Mouse (Mus musculus) myocyte (in vitro differentiated cells): ENCODE results near the gene Agap2. TPM values are rescaled to one million over a fixed set of nuclear protein-coding genes. Genes with fewer than 3 reads are reported as not detected.

Experiments
- H3K27me3 ChIP-seq: one replicate; pipeline ENCODE4 v1.6.1; 2011; ENCODE audit not compliant: control insufficient read depth, insufficient read depth, insufficient read length
- H3K36me3 ChIP-seq: one replicate; pipeline ENCODE4 v1.6.1; 2011; ENCODE audit not compliant: control insufficient read depth, insufficient read depth
- H3K4me2 ChIP-seq: one replicate; pipeline ENCODE4 v1.6.1; 2011; ENCODE audit warnings: low read depth, control low read depth
- H3K4me3 ChIP-seq: one replicate; pipeline ENCODE4 v1.5.1; 2011; ENCODE audit warnings: mild to moderate bottlenecking, control low read depth, moderate library complexity
- H3K79me2 ChIP-seq: one replicate; pipeline ENCODE4 v1.6.1; 2011; ENCODE audit not compliant: control insufficient read depth, insufficient read depth
- H3ac ChIP-seq: one replicate; pipeline ENCODE4 v1.6.1; 2011; ENCODE audit not compliant: control insufficient read depth, insufficient read length
- CEBPB ChIP-seq: IDR thresholded peaks from 2 replicates; pipeline ENCODE4 v1.6.1; 2011; ENCODE audit warnings: mild to moderate bottlenecking, moderate library complexity; ENCODE audit not compliant: poor library complexity, insufficient read depth, severe bottlenecking
- E2F4 ChIP-seq: IDR thresholded peaks from one replicate; pipeline ENCODE4 v1.6.1; 2011; ENCODE audit warnings: mild to moderate bottlenecking, control low read depth, moderate library complexity; ENCODE audit not compliant: insufficient read depth
- MAX ChIP-seq: IDR thresholded peaks from one replicate; pipeline ENCODE4 v1.6.1; 2011; ENCODE audit warnings: low read depth, mild to moderate bottlenecking, control low read depth
- MYOD1 ChIP-seq, 3 experiments: IDR thresholded peaks; one replicate each; pipeline ENCODE4 v1.6.1; 2011; ENCODE audit warnings: control low read depth in 2 of 3, low read depth in 2 of 3, mild to moderate bottlenecking in 2 of 3, moderate library complexity in 1 of 3; ENCODE audit not compliant: insufficient read length in 2 of 3, control insufficient read depth in 1 of 3
- MYOG ChIP-seq, 3 experiments: IDR thresholded peaks; one replicate each; pipeline ENCODE4 v1.6.1; 2011; ENCODE audit warnings: control low read depth in 2 of 3, low read depth in 2 of 3, mild to moderate bottlenecking in 2 of 3; ENCODE audit not compliant: insufficient read length in 2 of 3, control insufficient read depth in 1 of 3, insufficient read depth in 1 of 3
- POLR2A ChIP-seq: IDR thresholded peaks from one replicate; pipeline ENCODE4 v1.6.1; 2011; ENCODE audit warnings: low read depth, mild to moderate bottlenecking, control low read depth, moderate library complexity; ENCODE audit not compliant: insufficient read length
- POLR2AphosphoS2 ChIP-seq: IDR thresholded peaks from one replicate; pipeline ENCODE4 v1.6.1; 2011; ENCODE audit warnings: low read depth, control low read depth; ENCODE audit not compliant: insufficient read length
- REST ChIP-seq: IDR thresholded peaks from one replicate; pipeline ENCODE4 v1.6.1; 2011; ENCODE audit warnings: mild to moderate bottlenecking, control low read depth, moderate library complexity; ENCODE audit not compliant: insufficient read depth, insufficient read length
- SRF ChIP-seq: IDR thresholded peaks from one replicate; pipeline ENCODE4 v1.6.1; 2011; ENCODE audit warnings: low read depth; ENCODE audit not compliant: control insufficient read depth, insufficient read length
- TCF12 ChIP-seq: IDR thresholded peaks from one replicate; pipeline ENCODE4 v1.6.1; 2011; ENCODE audit warnings: mild to moderate bottlenecking, control low read depth; ENCODE audit not compliant: poor library complexity, insufficient read depth, severe bottlenecking
- TCF3 ChIP-seq: IDR thresholded peaks from one replicate; pipeline ENCODE4 v1.6.1; 2011; ENCODE audit warnings: low read depth, control low read depth; ENCODE audit not compliant: insufficient read length
- USF1 ChIP-seq: IDR thresholded peaks from one replicate; pipeline ENCODE4 v1.6.1; 2011; ENCODE audit warnings: low read depth, mild to moderate bottlenecking, control low read depth, moderate library complexity
- polyA plus RNA-seq: library from polyadenylated mRNA; unstranded; fragments of >200 nt; fragmentation: generic; extraction: Trizol; gene quantifications from one replicate; pipeline ENCODE4 v1.2.1, GENCODE M21; 2012; ENCODE audit warnings: missing spikeins

Gene Agap2
- polyA plus RNA-seq, 1 experiment = 1.2 TPM

DNA sequence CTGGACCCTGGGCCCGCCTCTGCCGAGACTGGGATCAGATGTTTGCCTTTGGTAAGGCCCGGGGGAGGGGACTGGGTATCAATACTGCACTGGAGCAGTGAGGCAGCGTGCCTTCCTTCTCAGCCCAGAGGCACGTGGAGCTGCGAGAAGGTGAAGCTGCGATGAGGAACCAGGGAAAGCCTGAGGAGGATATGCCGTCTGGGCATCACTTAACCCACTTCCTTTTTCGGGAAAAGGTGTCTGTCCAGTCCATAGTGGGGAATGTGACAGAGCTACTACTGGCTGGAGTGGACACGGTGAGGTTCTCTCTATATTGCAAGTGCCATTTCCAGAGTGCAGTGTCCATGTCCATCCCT is 25.0 kb upstream of the Agap2 start:
- Histone ChIP-seq H3K4me3 (no peak overlapping the region), H3K4me2 (no peak overlapping the region), H3ac (no peak overlapping the region), H3K27me3 (peaks cover 9% of the 10 kb centered on the region), H3K79me2 (no peaks in the 10 kb centered on the region), H3K36me3 (no peaks in the 10 kb centered on the region)
- no peak for TF ChIP-seq E2F4
- no peak for TF ChIP-seq MYOD1 (IDR thresholded peaks at IDR 0.05; ENCODE audit: control insufficient read depth in 1 of 3, insufficient read length in 2 of 3, low read depth in 2 of 3)
- TF ChIP-seq POLR2AphosphoS2 = no peak
- no peak for TF ChIP-seq TCF3
- TF ChIP-seq POLR2A = no peak
- TF ChIP-seq REST = no peak
- TF ChIP-seq SRF = no peak
- TF ChIP-seq MYOG (IDR thresholded peaks at IDR 0.05; ENCODE audit: control insufficient read depth in 1 of 3, insufficient read depth in 1 of 3, insufficient read length in 2 of 3, low read depth in 2 of 3) = no peak

DNA sequence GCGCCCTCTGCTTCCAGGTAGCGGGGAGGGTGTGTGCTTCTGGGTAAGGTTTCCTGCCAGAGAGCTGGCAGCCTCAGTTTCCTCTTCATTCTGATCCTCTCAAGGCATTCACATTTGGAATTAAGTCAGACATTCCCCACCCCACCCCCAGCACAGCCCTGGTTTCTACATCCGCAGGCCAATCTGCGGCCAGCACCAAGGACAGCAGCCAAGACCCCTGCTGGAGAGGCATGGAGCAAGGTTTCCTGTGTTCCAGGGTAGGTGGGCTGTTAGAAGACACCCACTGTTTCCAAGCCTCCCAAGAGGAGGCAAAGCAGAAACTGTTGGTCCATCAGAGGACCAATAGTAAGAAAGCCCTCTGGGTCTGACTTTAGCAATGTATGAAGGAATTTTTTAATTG is 20.4 kb upstream of the Agap2 start:
- Histone ChIP-seq H3K27me3 (peaks cover 2% of the 10 kb centered on the region), H3K79me2 (no peaks in the 10 kb centered on the region), H3K4me3 (no peak overlapping the region), H3ac (no peak overlapping the region), H3K36me3 (no peaks in the 10 kb centered on the region), H3K4me2 (no peak overlapping the region)
- TF ChIP-seq REST (peak; percentile 84), TCF12 (no peak), MYOD1 (IDR thresholded peaks at IDR 0.05; ENCODE audit: control insufficient read depth in 1 of 3, insufficient read length in 2 of 3, low read depth in 2 of 3) (no peak)

DNA sequence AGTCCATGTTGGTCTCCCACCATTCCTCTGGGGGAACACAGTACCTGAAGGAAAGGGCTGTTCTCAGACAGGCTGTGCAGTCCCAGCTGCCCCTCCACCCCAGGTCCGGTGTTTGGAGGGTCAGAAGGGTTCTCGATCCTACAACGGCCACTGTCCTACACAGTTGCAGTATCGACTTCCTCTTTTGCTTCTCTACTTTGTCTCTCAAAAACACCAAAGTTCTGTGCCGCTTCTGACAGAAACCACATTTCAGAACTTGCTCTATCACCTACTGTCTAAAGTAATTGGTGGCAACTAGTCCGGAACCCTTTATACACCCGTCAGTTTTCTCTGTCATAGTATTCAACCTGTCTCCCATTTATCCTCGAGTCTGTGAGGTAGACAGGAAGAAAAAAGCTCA is 19.7 kb upstream of the Agap2 start:
- Histone ChIP-seq H3K36me3 (no peaks in the 10 kb centered on the region), H3K4me2 (no peak overlapping the region), H3K4me3 (no peak overlapping the region), H3K27me3 (no peaks in the 10 kb centered on the region), H3ac (no peak overlapping the region), H3K79me2 (no peaks in the 10 kb centered on the region)
- no peak for TF ChIP-seq REST

DNA sequence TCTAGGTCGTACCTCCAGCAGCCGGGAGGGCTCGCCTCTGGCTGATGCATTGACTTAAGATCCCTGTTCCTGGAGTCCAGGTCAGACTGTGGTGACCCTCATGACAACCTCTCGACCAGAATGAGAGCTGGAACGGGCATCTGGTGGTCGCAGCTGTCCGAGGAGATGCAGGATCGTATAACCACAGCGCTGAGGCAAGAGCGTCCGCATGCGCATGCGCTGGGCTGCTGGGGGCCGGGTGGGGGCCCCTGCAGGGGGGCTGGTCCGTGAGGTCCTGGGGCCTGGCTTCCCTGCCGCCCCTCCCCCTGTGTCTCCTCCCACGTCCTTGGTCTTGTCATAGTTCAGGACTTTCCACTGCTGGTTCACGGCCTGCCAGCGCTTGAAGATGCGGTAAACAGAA is 18.6 kb upstream of the Agap2 start:
- no peaks in the 10 kb centered on the region for H3K79me2 ChIP-seq
- H3ac ChIP-seq = no peak overlapping the region
- H3K4me2 ChIP-seq = no peak overlapping the region
- no peak overlapping the region for H3K4me3 ChIP-seq
- TF ChIP-seq POLR2AphosphoS2 = no peak
- TF ChIP-seq MYOG (IDR thresholded peaks at IDR 0.05; ENCODE audit: control insufficient read depth in 1 of 3, insufficient read depth in 1 of 3, insufficient read length in 2 of 3, low read depth in 2 of 3) = no peak
- no peaks in the 10 kb centered on the region for H3K27me3 ChIP-seq
- no peaks in the 10 kb centered on the region for H3K36me3 ChIP-seq

DNA sequence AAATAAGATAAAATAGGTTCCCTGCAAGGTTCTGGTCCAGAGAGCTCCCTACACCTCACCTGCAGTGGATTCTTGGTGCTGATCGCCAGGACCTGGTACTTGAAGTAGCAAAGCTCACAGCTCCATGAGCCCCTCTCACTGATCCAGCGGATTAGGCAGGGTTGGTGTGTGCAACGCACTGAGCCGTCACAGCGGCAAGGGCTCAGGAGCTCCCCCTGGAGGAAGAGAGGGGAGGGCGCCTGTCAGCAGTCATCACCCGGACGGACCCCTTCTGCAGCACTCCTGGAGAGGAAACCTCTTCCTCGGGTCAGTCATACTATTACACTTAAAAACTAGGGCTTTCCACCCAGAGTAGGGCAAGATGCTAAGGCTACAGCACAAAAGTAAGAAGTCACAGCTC is 16.9 kb upstream of the Agap2 start:
- no peaks in the 10 kb centered on the region for H3K27me3 ChIP-seq
- H3K36me3 ChIP-seq = no peaks in the 10 kb centered on the region
- no peak for TF ChIP-seq MAX
- TF ChIP-seq MYOD1 (IDR thresholded peaks at IDR 0.05; ENCODE audit: control insufficient read depth in 1 of 3, insufficient read length in 2 of 3, low read depth in 2 of 3) = no peak
- no peak for TF ChIP-seq E2F4
- TF ChIP-seq POLR2AphosphoS2 = no peak
- TF ChIP-seq REST = no peak
- TF ChIP-seq USF1 = no peak
- no peak for TF ChIP-seq MYOG (IDR thresholded peaks at IDR 0.05; ENCODE audit: control insufficient read depth in 1 of 3, insufficient read depth in 1 of 3, insufficient read length in 2 of 3, low read depth in 2 of 3)
- no peak for TF ChIP-seq POLR2A
- TF ChIP-seq SRF = no peak
- no peak for TF ChIP-seq CEBPB
- TF ChIP-seq TCF12 = no peak
- TF ChIP-seq TCF3 = no peak
- no peak overlapping the region for H3K4me3 ChIP-seq
- H3ac ChIP-seq = no peak overlapping the region
- peak overlapping the region; percentile 51 for H3K4me2 ChIP-seq
- H3K79me2 ChIP-seq = no peaks in the 10 kb centered on the region

DNA sequence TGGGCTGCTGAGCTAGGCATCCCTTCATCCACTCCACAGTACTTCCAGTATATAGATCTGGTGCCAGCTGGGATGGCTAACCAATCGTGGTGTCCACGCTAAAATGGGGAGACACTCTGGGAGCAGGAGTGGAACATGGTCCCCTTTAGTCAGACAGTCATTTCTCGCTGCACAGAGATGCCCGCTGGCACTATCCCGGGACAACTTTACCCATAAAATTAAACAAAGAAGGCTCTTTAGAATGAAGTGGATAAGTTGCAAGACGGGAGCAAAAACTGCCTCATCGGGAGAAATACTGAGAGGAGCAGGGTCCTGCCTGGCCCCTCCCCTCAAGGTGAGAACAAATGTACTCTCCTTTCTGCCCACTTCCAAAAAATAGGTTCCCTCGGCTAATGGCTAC is 16.4 kb upstream of the Agap2 start:
- Histone ChIP-seq H3K27me3 (no peaks in the 10 kb centered on the region), H3K79me2 (peaks cover 2% of the 10 kb centered on the region), H3ac (no peak overlapping the region), H3K4me2 (peak overlapping the region; percentile 51), H3K4me3 (no peak overlapping the region), H3K36me3 (no peaks in the 10 kb centered on the region)
- TF ChIP-seq REST = no peak
